Mouse (Mus musculus): ENCODE results near the gene Bex6. TPM values are rescaled to one million over a fixed set of nuclear protein-coding genes. Genes with fewer than 3 reads are reported as not detected.
"Not testable (repeated sequence)": the region's sequence is repeated elsewhere in the genome, so short reads cannot be mapped to it uniquely, and the experiment has no call there.

Bex6 gene
- total RNA-seq, 2 experiments from 2014 or later: not detected

GRCm38 (mm10) chr16:32171031-32171731 is 8.4 kb upstream of the Bex6 start:
- no peak for DNase-seq (ENCODE audit: extremely low spot score in 1 of 2, low spot score in 1 of 2)

DNA sequence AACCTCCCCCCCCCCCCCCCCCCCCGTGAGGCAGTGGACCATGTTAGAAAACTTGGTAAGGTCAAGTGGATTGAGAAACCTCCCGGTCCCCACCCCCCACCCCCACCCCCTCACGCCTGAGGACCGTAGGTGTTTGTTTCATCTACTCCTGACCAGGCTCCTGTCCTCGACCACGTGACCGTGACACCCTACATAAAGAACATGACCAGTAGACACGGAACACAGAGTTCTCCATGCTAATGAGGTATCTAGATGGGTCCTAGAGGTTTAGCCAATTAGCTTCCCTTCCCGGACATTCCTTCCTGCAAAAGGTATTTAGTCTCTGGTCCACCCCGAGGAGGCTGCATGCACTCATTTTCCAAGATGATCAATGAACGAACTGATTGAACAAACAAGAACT is 6.2 kb upstream of the Bex6 start:
- no peak for DNase-seq (ENCODE audit: extremely low spot score in 1 of 2, low spot score in 1 of 2)

GRCm38 (mm10) chr16:32174340-32175005 is 5.2 kb upstream of the Bex6 start:
- DNase-seq (ENCODE audit: extremely low spot score in 1 of 2, low spot score in 1 of 2): no peak

- no peak for DNase-seq (ENCODE audit: extremely low spot score in 1 of 2, low spot score in 1 of 2)
These were observed 4.6 kb upstream of the Bex6 start for GRCm38 (mm10) chr16:32175029-32175428.

DNA sequence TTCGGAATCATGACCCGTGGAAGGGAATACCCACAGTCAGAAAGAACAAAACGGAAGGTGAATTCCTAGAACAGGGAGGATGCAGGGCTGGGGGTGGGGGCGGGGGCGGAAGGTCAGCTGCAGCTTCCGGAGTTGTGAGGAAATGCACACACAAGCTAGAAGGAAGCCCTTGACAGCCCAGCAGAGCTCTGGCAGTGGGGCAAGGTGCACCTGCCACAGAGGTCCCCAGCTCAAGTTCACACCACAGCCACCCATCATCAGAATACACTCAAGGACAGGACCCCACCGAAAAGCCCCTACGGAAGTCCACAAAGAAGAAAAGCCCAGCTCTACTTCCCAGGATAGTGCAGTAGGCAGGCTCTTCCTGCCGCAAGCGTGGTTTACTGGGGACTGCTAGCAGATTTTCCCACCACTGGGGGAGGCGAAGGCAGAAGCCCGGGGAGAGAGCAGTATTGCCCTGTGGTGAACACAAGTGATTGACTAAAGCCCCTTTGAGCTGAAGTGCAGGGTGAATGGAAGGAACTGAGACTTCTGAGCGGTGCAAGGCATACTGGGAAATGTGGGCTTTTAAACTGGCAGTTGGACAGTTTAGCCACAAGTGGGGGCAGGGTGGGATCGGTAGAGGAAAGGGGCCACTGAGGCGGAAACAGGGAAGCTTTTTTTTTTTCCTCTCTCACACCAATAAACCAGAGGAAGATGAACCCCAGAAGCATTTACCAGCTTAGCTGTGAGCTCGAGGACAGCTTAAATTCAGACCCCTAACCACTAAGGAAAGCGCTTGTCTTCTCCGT is 2.5 kb upstream of the Bex6 start:
- DNase-seq (ENCODE audit: extremely low spot score in 1 of 2, low spot score in 1 of 2): no peak

- DNase-seq (ENCODE audit: extremely low spot score in 1 of 2, low spot score in 1 of 2): no peak
These were observed 6.4 kb downstream of the Bex6 start for GRCm38 (mm10) chr16:32186056-32186455.

DNA sequence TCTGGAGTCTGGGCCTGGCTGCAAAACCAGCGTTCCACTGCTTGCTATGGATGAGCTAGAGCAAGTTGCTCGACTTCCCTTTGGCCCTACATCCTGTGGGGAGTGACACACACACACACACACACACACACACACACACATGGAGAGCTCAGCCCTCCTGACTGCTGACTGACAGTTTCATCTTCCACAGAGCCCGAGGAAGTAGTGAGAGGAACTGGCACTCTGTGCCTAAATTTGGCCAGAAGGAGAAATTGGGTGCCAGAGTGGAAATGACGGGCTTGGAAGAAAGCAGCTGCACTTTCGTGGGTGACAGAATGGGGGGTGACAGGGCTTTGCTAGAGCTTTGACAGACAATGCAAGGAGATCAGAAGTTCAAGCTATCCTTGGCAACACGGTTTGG is 9.5 kb downstream of the Bex6 start:
- DNase-seq (ENCODE audit: extremely low spot score in 1 of 2, low spot score in 1 of 2): peak in 1 of 2 experiments; percentile 20

GRCm38 (mm10) chr16:32190011-32190441 is 10.4 kb downstream of the Bex6 start:
- DNase-seq (ENCODE audit: extremely low spot score in 1 of 2, low spot score in 1 of 2): no peak

DNA sequence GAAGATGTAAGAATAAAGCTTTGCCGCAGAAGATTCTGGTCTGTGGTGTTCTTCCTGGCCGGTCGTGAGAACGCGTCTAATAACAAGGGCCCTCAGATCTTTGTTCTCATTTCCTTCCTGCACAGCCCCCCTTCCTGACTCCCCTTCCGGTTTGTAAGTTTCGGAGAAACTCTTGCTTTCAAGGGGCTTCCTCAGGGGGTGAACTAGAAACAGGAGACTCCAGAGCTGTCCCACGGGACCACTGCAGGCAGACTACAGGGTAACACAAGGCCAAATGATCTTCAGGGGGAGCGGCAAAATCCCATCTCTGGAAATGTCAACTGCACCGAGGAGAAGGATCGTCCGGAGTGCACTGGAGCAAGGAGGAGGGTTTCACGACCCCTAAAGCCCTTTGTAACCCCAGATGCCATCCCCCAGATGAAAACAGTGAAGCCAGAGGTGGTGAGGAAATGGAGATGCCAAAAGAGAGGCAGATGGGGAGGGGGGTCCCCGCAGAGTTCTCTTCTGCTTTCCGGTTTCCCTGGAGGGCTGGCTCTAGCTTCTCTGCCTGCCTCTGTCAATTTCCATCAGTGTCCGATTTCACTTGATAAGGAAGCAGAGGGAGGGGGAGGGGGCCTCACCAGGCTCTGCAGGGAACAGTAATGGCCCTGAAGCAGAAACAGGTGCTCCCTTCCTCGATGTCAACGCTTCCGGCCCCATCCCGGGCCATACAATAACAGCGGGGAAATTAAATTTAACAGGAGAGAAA is 20.8 kb downstream of the Bex6 start:
- no peak for DNase-seq (ENCODE audit: extremely low spot score in 1 of 2, low spot score in 1 of 2)

GRCm38 (mm10) chr16:32201004-32201325 is 21.3 kb downstream of the Bex6 start:
- DNase-seq (ENCODE audit: extremely low spot score in 1 of 2, low spot score in 1 of 2): no peak

- peak; percentile 26 to 67 for DNase-seq (ENCODE audit: extremely low spot score in 1 of 2, low spot score in 1 of 2)
These were observed 23.1 kb downstream of the Bex6 start for GRCm38 (mm10) chr16:32202681-32203080.

- DNase-seq (ENCODE audit: extremely low spot score in 1 of 2, low spot score in 1 of 2): no peak
These were observed 25.3 kb downstream of the Bex6 start for GRCm38 (mm10) chr16:32204902-32205301.

- DNase-seq (ENCODE audit: extremely low spot score in 1 of 2, low spot score in 1 of 2): no peak
These were observed 34.5 kb downstream of the Bex6 start for GRCm38 (mm10) chr16:32214156-32214555.

- no peak for DNase-seq (ENCODE audit: extremely low spot score in 1 of 2, low spot score in 1 of 2)
These were observed 35.4 kb downstream of the Bex6 start for GRCm38 (mm10) chr16:32214804-32215576.

- DNase-seq (ENCODE audit: extremely low spot score in 1 of 2, low spot score in 1 of 2): no peak
These were observed 42.2 kb downstream of the Bex6 start for GRCm38 (mm10) chr16:32221803-32222202.

DNA sequence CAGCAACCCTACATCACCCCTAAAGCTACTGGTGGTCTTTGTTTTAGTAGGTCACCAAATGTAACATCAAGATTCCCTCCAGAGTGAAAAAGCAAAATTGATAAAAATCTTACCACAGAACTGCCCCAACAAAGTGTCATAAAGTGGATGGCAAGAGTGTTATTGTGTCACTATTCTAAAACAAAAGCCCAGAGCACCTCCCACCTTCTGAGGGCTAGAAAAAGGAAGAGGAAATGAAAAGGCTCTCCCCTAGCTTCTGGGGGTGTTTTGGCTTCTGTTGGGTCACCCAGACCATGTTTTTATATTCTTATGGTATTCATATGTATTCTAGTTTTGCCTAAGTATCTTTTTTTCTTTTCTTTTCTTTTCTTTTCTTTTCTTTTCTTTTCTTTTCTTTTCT is 42.8 kb downstream of the Bex6 start:
- no peak for DNase-seq (ENCODE audit: extremely low spot score in 1 of 2, low spot score in 1 of 2)

DNA sequence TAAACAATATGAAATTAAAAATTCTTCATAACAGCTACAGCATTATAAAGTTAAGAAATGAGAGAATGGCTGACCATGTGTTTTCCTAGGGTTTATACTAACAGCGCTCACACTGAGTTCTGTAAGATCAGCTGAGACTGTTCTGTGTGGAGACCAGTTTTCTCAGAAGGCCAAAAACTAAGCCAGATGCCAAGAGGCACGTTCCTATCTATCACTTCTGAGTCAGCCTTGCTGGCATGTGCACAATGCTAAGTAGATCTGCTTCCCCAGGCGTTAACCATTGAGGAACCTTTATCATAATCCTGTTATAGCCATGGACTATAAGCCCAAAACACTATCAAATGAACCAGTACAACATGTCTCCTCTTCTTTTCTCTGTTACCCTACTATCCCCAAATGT is 52.4 kb downstream of the Bex6 start:
- DNase-seq (ENCODE audit: extremely low spot score in 1 of 2, low spot score in 1 of 2): not testable (repeated sequence)

Data from layer of hippocampus, postnatal 25 days (tissue).